Mouse (Mus musculus) hindbrain, postnatal 0 days (tissue): ENCODE data around the gene Golim4. TPM values are rescaled to one million over a fixed set of nuclear protein-coding genes. Genes with fewer than 3 reads are reported as not detected.

ENCODE experiments used
- ATAC-seq: fragments of 200-750 bp; cut with Nextera tagmentation; 2 replicates; pipeline ENCODE4 v1.8.0; 2017; ENCODE audit warnings: mild to moderate bottlenecking, moderate TSS enrichment, moderate library complexity
- DNase-seq: peaks from one replicate; pipeline ENCODE4 v3.0.0-alpha.2; 2015; ENCODE audit warnings: low spot score
- H3K27ac ChIP-seq: fragments of 300-500 bp; sonication (generic); 2 replicates; pipeline ENCODE4 v1.5.1; 2014; ENCODE audit warnings: mild to moderate bottlenecking
- H3K27me3 ChIP-seq: fragments of 300-500 bp; sonication (generic); 2 replicates; pipeline ENCODE4 v1.6.1; 2014; ENCODE audit warnings: low read length, mixed read lengths; ENCODE audit not compliant: insufficient read depth
- H3K36me3 ChIP-seq: fragments of 300-500 bp; sonication (generic); 2 replicates; pipeline ENCODE4 v1.6.1; 2014; ENCODE audit warnings: low read length, mixed read lengths; ENCODE audit not compliant: insufficient read depth
- H3K4me1 ChIP-seq: fragments of 300-500 bp; sonication (generic); 2 replicates; pipeline ENCODE4 v1.6.1; 2014; ENCODE audit warnings: antibody characterized with exemption, low read length, mixed read lengths; ENCODE audit not compliant: insufficient read depth
- H3K4me2 ChIP-seq: fragments of 300-500 bp; sonication (generic); 2 replicates; pipeline ENCODE4 v1.6.1; 2014; ENCODE audit warnings: low read depth, mild to moderate bottlenecking, low read length, moderate library complexity, mixed read lengths
- H3K4me3 ChIP-seq: fragments of 300-500 bp; sonication (generic); 2 replicates; pipeline ENCODE4 v1.5.1; 2014; ENCODE audit warnings: low read length
- H3K9ac ChIP-seq: fragments of 300-500 bp; sonication (generic); replicated peaks from 2 replicates; pipeline ENCODE4 v1.6.1; 2014; ENCODE audit warnings: mild to moderate bottlenecking, low read length, moderate library complexity, mixed read lengths
- H3K9me3 ChIP-seq: fragments of 300-500 bp; sonication (generic); 2 replicates; pipeline ENCODE4 v1.6.1; 2016; ENCODE audit warnings: low read length, mixed read lengths
- CTCF ChIP-seq: IDR thresholded peaks from 2 replicates; pipeline ENCODE4 v1.5.1; 2016; ENCODE audit warnings: antibody characterized with exemption, control low read depth, low read depth
- WGBS: fragments of 180-500 bp; shearing (Covaris S2); extraction: QIAGEN DNeasy Blood & Tissue Kit; methylation state at CpG from one replicate; pipeline ENCODE4 v1.1.7; 2014; 5-methylcytosine and 5-hydroxymethylcytosine counted together
- polyA plus RNA-seq: library from polyadenylated mRNA; unstranded; fragments of >200 nt; fragmentation: Nextera tagmentation; extraction: Ambion mirVana; gene quantifications from 2 replicates; pipeline ENCODE4 v1.2.1, GENCODE M21; 2015
- total RNA-seq: library from RNA; depleted of rRNA; stranded (reverse); fragments of >200 nt; gene quantifications from 2 replicates; pipeline ENCODE4 v1.2.3, GENCODE M21; 2014

The Golim4 gene
- total and polyA plus RNA-seq, 2 experiments from 2014 or later: 15.1 to 21.6 TPM

- peak overlapping the region; percentile 88 for H3K27ac ChIP-seq
- H3K27me3 ChIP-seq: no peaks in the 10 kb centered on the region
- no peaks in the 10 kb centered on the region for H3K36me3 ChIP-seq
- H3K4me2 ChIP-seq: peak overlapping the region; percentile 88
- TF ChIP-seq CTCF: no peak
- H3K9me3 ChIP-seq: no peaks in the 10 kb centered on the region
- H3K4me1 ChIP-seq: peaks cover 15% of the 10 kb centered on the region; the same call in 1 of the 2 replicates
- H3K4me3 ChIP-seq: peak overlapping the region; percentile 78
- peak overlapping the region; percentile 65 for H3K9ac ChIP-seq
- peak; percentile 64 for DNase-seq
- under 1% methylated on average over 47 of the region's 47 CpGs for WGBS
- peak; percentile 57 for ATAC-seq
These were observed 873 bp downstream of the Golim4 start for GRCm38 (mm10) chr3:75955661-75956491.

- ATAC-seq (no peak), DNase-seq (no peak)
- no peak overlapping the region for H3K4me3 ChIP-seq
- TF ChIP-seq CTCF: no peak
- peak overlapping the region; percentile 88 for H3K4me2 ChIP-seq
- no peaks in the 10 kb centered on the region for H3K9me3 ChIP-seq
- no peak overlapping the region for H3K9ac ChIP-seq
- no peaks in the 10 kb centered on the region for H3K27me3 ChIP-seq
- H3K27ac ChIP-seq: no peak overlapping the region
- WGBS: 58% methylated on average over 3 of the region's 3 CpGs
- peaks cover 15% of the 10 kb centered on the region; the same call in 1 of the 2 replicates for H3K4me1 ChIP-seq
- no peaks in the 10 kb centered on the region for H3K36me3 ChIP-seq
These were observed 2.6 kb downstream of the Golim4 start for GRCm38 (mm10) chr3:75954185-75954584.

GRCm38 (mm10) chr3:75952328-75953060, 4.3 kb downstream of the Golim4 start:
- no peak overlapping the region for H3K27ac ChIP-seq
- H3K4me1 ChIP-seq: peaks cover 15% of the 10 kb centered on the region; the same call in 1 of the 2 replicates
- ATAC-seq (no peak), DNase-seq (no peak)
- H3K4me2 ChIP-seq: no peak overlapping the region
- TF ChIP-seq CTCF: no peak
- no peak overlapping the region for H3K4me3 ChIP-seq
- H3K27me3 ChIP-seq: no peaks in the 10 kb centered on the region
- 72% methylated on average over 5 of the region's 5 CpGs for WGBS
- H3K9ac ChIP-seq: no peak overlapping the region
- H3K36me3 ChIP-seq: no peaks in the 10 kb centered on the region
- no peaks in the 10 kb centered on the region for H3K9me3 ChIP-seq

DNA sequence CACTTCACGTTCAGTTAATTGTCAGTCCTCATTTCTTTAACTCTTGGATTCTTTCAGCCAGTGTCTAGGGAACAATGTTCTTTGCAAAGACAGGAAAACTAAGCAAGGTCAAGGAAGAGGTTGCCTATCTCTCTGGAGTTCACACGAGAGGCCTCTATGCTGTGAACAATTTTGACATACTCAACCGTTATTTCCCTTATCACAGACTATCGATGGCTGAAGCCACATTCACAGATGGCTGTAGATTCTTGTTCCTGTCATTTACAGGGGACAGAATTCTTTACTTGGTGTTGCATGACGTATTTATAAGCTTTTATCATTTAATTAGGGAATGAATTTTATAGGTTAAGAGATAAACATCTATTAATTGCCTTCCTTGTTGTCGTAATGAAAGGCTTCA, 5.9 kb downstream of the Golim4 start:
- Histone ChIP-seq H3K9me3 (no peaks in the 10 kb centered on the region), H3K27me3 (no peaks in the 10 kb centered on the region), H3K4me2 (no peak overlapping the region), H3K9ac (no peak overlapping the region), H3K4me1 (peaks cover 15% of the 10 kb centered on the region; the same call in 1 of the 2 replicates), H3K4me3 (no peak overlapping the region), H3K36me3 (no peaks in the 10 kb centered on the region), H3K27ac (no peak overlapping the region)
- 78% methylated on average over 6 of the region's 6 CpGs for WGBS
- TF ChIP-seq CTCF: no peak
- ATAC-seq: no peak
- DNase-seq: no peak

DNA sequence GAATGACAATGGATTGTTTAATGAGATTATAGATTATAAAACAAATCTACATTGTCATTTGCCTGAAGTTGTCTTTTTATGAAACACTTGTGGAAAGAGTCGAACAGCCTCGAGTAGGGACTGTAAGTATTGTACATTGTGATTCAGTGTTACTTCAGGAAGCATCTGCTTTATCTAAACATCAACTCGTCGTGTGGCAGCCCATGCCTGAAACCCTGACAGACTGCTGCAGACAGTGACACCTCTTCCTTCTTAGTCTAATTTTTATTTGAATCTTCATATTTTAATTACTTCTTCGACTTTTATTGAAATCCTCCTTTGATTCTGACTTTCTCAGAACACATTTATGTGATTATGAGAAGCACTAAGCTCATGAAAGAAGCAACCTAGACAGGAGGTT, 7.4 kb downstream of the Golim4 start:
- no peaks in the 10 kb centered on the region for H3K27me3 ChIP-seq

GRCm38 (mm10) chr3:75948541-75949095, 8.1 kb downstream of the Golim4 start:
- H3K4me2 ChIP-seq: no peak overlapping the region
- no peak overlapping the region for H3K9ac ChIP-seq
- ATAC-seq (no peak), DNase-seq (no peak)
- H3K27ac ChIP-seq: no peak overlapping the region
- H3K4me3 ChIP-seq: no peak overlapping the region
- peaks cover 6% of the 10 kb centered on the region; the same call in 1 of the 2 replicates for H3K4me1 ChIP-seq
- 81% methylated on average over 2 of the region's 2 CpGs for WGBS
- no peak for TF ChIP-seq CTCF
- no peaks in the 10 kb centered on the region for H3K27me3 ChIP-seq
- H3K9me3 ChIP-seq: no peaks in the 10 kb centered on the region
- H3K36me3 ChIP-seq: no peaks in the 10 kb centered on the region

More for the DNA sequence above, 7.4 kb downstream of the Golim4 start:
- Histone ChIP-seq H3K9me3 (no peaks in the 10 kb centered on the region), H3K36me3 (no peaks in the 10 kb centered on the region), H3K9ac (no peak overlapping the region), H3K4me1 (peaks cover 7% of the 10 kb centered on the region; the same call in 1 of the 2 replicates), H3K4me2 (no peak overlapping the region), H3K4me3 (no peak overlapping the region), H3K27ac (no peak overlapping the region)
- no peak for DNase-seq
- TF ChIP-seq CTCF: no peak
- WGBS: 85% methylated on average over 5 of the region's 5 CpGs
- no peak for ATAC-seq
